Mouse (Mus musculus): ENCODE results near the gene Ctnnbl1. TPM values are rescaled to one million over a fixed set of nuclear protein-coding genes. Genes with fewer than 3 reads are reported as not detected.

The Ctnnbl1 gene
- polyA plus RNA-seq, 1 experiment from 2014 or later: 87.8 TPM

DNA sequence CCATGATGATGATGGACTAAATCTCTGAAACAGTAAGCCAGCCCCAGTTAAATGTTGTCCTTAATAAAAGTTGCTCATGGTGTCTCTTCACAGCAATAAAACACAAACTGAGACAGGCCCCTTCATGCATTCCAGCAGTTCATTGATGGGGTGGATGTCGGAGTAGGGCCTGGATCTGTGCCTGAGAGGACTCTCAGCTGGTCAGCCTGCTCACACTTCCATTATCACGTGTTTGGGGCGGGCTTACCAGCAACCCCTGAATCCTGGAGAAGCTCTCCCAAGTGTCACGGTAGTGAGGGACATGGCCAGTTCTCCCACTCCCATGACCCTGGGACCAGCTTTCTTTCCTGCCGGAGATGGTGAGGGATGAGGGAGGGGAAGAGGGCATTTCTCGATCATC, 24.5 kb upstream of the Ctnnbl1 start:
- H3K27ac ChIP-seq: no peak overlapping the region
- WGBS: 88% methylated on average over 6 of the region's 6 CpGs
- H3K9me3 ChIP-seq: no peaks in the 10 kb centered on the region
- no peaks in the 10 kb centered on the region for H3K27me3 ChIP-seq
- ATAC-seq: no peak
- no peak overlapping the region for H3K4me3 ChIP-seq (replicated peaks)
- H3K4me2 ChIP-seq (replicated peaks): no peak overlapping the region
- no peaks in the 10 kb centered on the region for H3K36me3 ChIP-seq
- no peak overlapping the region for H3K9ac ChIP-seq (replicated peaks)
- H3K4me1 ChIP-seq (replicated peaks): peaks cover 34% of the 10 kb centered on the region

DNA sequence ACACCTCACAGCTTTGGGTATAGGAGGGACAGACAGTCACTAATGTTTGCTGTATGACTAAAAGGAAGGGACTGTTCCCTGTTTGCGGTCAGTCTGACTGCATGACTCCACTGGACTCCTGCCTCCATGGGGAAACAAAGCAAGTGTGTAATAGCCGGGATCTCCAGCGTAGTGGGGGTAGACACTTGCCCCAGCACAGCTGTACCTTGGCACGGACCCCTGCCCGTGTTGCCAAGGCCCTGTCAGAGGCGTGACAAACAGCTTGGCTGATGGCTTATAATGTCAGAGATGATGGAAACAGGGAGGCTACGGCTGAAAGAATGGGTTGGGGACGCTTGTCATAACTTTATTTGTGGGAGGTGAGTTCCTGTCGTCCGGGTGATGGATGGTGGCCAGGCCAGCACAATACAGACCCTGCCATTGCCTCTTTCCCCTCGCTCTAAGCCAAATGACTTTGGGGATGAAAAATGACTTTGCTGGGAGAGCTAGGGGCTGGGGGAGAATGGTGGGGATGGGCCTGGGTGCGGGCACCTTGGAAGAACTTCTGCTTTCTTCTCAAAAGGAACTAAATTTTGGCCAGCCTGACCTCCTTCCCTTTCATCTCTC, 21.5 kb upstream of the Ctnnbl1 start:
- no peak overlapping the region for H3K4me3 ChIP-seq (replicated peaks)
- 71% methylated on average over 12 of the region's 12 CpGs for WGBS
- H3K27me3 ChIP-seq: no peaks in the 10 kb centered on the region
- H3K36me3 ChIP-seq: no peaks in the 10 kb centered on the region
- no peak overlapping the region for H3K27ac ChIP-seq
- no peak overlapping the region for H3K4me2 ChIP-seq (replicated peaks)
- H3K9me3 ChIP-seq: no peaks in the 10 kb centered on the region
- no peak for ATAC-seq
- H3K9ac ChIP-seq (replicated peaks): no peak overlapping the region
- peaks cover 25% of the 10 kb centered on the region for H3K4me1 ChIP-seq (replicated peaks)

DNA sequence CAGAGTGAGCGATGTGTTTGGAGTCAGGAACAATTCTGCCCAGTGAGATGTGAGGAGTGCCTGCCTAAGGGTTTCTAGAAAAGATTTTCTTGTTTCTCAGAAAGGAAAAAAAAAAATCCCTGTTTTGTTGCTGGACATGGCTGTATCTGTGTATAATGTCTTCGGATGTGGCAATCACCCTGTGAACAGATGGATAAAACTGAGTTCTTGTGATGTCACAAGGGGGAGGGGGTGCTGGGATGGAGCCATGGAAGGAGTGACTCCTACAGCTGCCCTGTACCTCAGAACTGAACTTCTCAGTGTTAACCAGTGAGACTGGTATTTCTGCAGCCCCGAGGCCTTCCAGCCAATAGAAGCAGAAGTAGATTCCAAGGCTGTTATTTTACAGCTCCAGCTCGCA, 18.8 kb upstream of the Ctnnbl1 start:
- WGBS: 59% methylated on average over 4 of the region's 4 CpGs
- Histone ChIP-seq H3K9me3 (peaks cover 4% of the 10 kb centered on the region; the same call in 1 of the 2 replicates), H3K4me3 (replicated peaks) (no peak overlapping the region), H3K27me3 (no peaks in the 10 kb centered on the region), H3K4me1 (replicated peaks) (peaks cover 18% of the 10 kb centered on the region), H3K27ac (no peak overlapping the region), H3K9ac (replicated peaks) (no peak overlapping the region), H3K36me3 (no peaks in the 10 kb centered on the region), H3K4me2 (replicated peaks) (no peak overlapping the region)
- no peak for ATAC-seq

DNA sequence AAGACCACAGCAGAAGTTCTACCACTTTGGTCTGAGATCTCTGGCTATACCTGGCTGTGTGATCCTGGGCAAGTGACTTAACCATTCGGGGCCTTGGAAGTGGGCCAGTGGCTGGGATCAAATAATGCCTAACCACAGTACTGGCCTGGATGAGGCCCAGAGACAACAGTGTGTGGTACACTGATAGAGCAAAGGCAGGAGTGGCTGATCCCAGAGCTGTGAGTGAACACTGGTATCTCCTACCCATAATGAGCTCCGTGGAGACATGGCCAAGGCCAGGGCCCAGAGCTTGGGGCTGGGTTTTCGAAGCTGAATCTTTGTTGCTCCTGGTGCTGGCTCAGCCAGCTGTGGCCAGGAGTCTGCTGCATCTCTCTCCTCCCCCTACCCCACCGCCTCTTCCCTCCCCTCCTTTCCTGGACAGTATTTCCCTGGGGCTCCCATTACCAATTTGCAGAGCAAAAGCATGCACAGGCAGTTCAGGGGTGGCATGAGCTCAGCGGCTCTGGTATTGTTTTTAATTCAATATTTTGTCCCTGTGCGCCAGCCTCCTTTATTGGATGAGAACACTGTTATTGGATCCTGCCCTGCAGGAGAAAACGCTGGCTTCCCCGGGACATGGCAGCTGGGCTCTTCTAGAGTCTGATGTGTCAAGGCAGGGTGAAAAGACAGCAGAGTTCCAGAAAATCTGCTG, 13.2 kb upstream of the Ctnnbl1 start:
- H3K36me3 ChIP-seq: no peaks in the 10 kb centered on the region
- no peaks in the 10 kb centered on the region for H3K27me3 ChIP-seq
- 0 out of 2 replicates have a peak overlapping the region, but pooled peaks have one; percentile 4 for H3K4me2 ChIP-seq (replicated peaks)
- H3K27ac ChIP-seq: peak overlapping the region; percentile 87
- WGBS: 38% methylated on average over 8 of the region's 8 CpGs
- peaks cover 4% of the 10 kb centered on the region; the same call in 1 of the 2 replicates for H3K9me3 ChIP-seq
- H3K9ac ChIP-seq (replicated peaks): no peak overlapping the region
- no peak overlapping the region for H3K4me3 ChIP-seq (replicated peaks)
- ATAC-seq: peak; percentile 88
- H3K4me1 ChIP-seq (replicated peaks): peaks cover 24% of the 10 kb centered on the region

DNA sequence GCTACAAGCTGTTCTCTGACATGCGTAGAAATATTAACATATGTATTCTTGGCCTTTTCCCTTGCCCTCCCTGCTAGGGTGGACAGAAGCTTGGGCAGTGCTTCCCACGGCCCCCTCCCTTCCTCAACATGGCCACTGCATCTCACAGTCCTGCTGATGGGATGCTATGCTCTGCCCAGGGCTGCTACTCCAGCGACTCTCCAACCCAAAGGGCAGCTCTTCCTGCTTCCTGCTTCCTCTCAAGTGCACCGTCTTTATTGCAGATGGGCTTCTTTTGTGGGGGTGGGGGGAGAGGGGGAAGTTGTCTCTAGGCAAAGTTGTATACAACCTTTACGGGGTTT, 12.7 kb upstream of the Ctnnbl1 start:
- 62% methylated on average over 5 of the region's 5 CpGs for WGBS
- Histone ChIP-seq H3K4me3 (replicated peaks) (no peak overlapping the region), H3K9ac (replicated peaks) (no peak overlapping the region), H3K4me2 (replicated peaks) (0 out of 2 replicates have a peak overlapping the region, but pooled peaks have one; percentile 4), H3K27ac (peak overlapping the region; percentile 87), H3K9me3 (peaks cover 4% of the 10 kb centered on the region; the same call in 1 of the 2 replicates), H3K27me3 (no peaks in the 10 kb centered on the region), H3K36me3 (no peaks in the 10 kb centered on the region), H3K4me1 (replicated peaks) (peaks cover 24% of the 10 kb centered on the region)
- peak; percentile 73 for ATAC-seq

DNA sequence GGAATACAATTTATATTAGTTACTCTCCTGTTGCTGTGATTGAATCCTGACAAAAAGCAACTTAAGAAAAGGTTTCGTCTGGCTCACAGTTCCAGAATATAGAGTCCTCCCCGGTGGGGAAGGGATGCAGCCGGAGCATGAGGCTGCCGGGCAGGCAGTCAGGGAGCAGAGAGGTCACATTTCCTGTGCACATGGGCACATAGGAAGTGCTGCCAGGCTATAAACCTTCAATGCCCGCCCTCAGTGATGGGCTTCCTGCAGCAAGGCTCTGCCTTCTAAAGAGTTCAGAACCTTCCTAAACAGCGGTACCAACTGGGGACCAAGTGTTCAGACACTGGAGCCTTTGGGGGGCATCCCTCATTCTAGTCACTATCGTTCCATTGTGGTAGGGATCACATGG, 7.4 kb downstream of the Ctnnbl1 start:
- Histone ChIP-seq H3K4me3 (replicated peaks) (no peak overlapping the region), H3K4me1 (replicated peaks) (peaks cover 38% of the 10 kb centered on the region), H3K9ac (replicated peaks) (no peak overlapping the region), H3K27ac (no peak overlapping the region), H3K27me3 (no peaks in the 10 kb centered on the region), H3K4me2 (replicated peaks) (no peak overlapping the region), H3K9me3 (no peaks in the 10 kb centered on the region), H3K36me3 (peaks cover 6% of the 10 kb centered on the region; the same call in 1 of the 2 replicates)
- WGBS: 92% methylated on average over 7 of the region's 7 CpGs
- ATAC-seq: no peak

DNA sequence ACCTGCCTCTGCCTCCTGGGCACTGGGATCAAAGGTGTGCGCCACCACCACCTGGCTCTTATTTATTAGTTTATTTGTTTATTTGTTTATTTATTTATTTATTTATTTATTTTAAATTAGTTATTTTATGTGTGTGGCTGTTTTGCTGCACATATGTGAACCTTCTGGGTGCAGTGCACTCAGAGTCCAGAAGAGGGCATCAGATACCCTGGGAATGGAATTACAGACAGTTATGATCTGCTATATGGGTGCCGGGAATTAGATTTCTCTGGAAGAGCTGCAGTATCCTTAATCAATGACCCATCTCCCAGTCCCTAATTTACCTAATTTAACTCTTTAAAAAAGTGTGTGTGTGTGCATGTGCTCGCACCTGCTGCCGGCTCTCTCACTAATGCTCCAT, 8.5 kb downstream of the Ctnnbl1 start:
- H3K9me3 ChIP-seq: no peaks in the 10 kb centered on the region
- no peak overlapping the region for H3K4me3 ChIP-seq (replicated peaks)
- no peak for ATAC-seq
- no peaks in the 10 kb centered on the region for H3K27me3 ChIP-seq
- H3K36me3 ChIP-seq: peaks cover 8% of the 10 kb centered on the region; the same call in 1 of the 2 replicates
- no peak overlapping the region for H3K27ac ChIP-seq
- H3K4me1 ChIP-seq (replicated peaks): peaks cover 49% of the 10 kb centered on the region
- no peak overlapping the region for H3K9ac ChIP-seq (replicated peaks)
- H3K4me2 ChIP-seq (replicated peaks): no peak overlapping the region
- WGBS: 96% methylated on average over 4 of the region's 4 CpGs

DNA sequence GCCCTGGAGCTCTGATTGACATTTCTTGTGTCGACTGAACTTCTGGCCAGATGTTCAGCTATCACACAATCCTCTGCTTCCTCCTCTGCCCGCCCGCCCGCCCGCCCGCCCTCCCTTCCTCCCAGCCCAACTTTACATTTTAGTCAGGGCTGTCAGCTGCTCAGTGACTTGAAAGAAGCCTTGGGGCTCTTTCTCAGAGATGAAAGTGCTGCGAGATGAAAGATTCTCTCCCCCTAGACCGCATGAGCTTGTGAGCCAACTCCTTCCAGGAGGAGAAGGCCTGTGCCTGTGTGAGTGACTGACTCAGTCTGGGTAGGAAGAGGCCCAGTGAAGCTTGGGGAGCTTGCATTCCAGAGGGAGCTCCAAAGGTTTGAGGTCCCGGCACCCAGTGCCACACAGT, 9.4 kb downstream of the Ctnnbl1 start:
- WGBS: 63% methylated on average over 9 of the region's 9 CpGs
- Histone ChIP-seq H3K4me1 (replicated peaks) (peaks cover 52% of the 10 kb centered on the region), H3K4me2 (replicated peaks) (no peak overlapping the region), H3K4me3 (replicated peaks) (no peak overlapping the region), H3K27me3 (no peaks in the 10 kb centered on the region), H3K36me3 (peaks cover 8% of the 10 kb centered on the region; the same call in 1 of the 2 replicates), H3K27ac (peak overlapping the region; percentile 63), H3K9ac (replicated peaks) (no peak overlapping the region), H3K9me3 (no peaks in the 10 kb centered on the region)
- ATAC-seq: peak; percentile 66

DNA sequence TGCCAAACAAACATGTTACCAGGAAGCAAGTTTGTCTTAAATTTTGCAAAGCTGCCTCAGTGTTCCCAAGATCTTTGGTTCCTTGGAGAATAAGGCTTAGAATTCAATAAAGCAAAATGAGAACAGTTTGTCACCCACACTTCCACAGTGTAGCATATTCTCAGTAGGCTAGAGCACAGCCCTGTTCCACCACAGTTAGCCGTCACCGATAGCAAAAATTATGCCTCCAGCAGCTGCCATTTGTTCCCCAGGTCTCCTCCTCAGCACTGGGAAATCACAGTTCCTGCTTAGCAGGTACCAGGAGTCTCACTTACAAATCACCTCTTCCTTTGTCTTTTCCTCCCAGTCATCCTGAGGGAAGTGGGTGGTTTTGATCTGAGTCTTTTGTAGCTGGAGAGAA, 10.8 kb downstream of the Ctnnbl1 start:
- Histone ChIP-seq H3K9ac (replicated peaks) (no peak overlapping the region), H3K36me3 (peaks cover 8% of the 10 kb centered on the region; the same call in 1 of the 2 replicates), H3K4me2 (replicated peaks) (no peak overlapping the region), H3K4me3 (replicated peaks) (no peak overlapping the region), H3K9me3 (no peaks in the 10 kb centered on the region), H3K4me1 (replicated peaks) (peaks cover 61% of the 10 kb centered on the region), H3K27me3 (no peaks in the 10 kb centered on the region), H3K27ac (peak overlapping the region; percentile 39)
- 74% methylated on average over 2 of the region's 2 CpGs for WGBS
- no peak for ATAC-seq

DNA sequence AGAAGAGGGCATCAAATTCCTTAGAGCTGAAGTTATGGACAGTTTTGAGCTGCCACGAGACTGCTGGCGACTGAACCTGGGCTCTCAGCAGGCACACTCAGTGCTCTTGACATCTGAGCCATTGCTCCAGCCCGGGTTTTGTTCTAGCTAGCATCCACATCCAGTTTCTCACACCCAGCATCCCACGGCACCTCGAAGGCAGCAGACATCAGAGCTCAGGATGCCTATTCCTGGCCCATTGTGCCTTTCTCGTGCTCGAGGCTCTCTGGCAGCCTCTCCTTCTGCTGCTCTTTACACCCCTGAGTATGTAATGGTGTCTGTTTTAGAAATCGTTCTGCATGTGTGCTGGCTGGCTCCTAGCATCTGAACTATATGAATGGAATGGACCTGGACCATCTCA, 13.3 kb downstream of the Ctnnbl1 start:
- Histone ChIP-seq H3K27ac (peak overlapping the region; percentile 90), H3K9me3 (no peaks in the 10 kb centered on the region), H3K4me2 (replicated peaks) (no peak overlapping the region), H3K9ac (replicated peaks) (peak overlapping the region; percentile 7; the same call in 1 of the 2 replicates), H3K4me1 (replicated peaks) (peaks cover 81% of the 10 kb centered on the region), H3K4me3 (replicated peaks) (no peak overlapping the region), H3K36me3 (peaks cover 8% of the 10 kb centered on the region; the same call in 1 of the 2 replicates), H3K27me3 (no peaks in the 10 kb centered on the region)
- no peak for ATAC-seq
- 89% methylated on average over 8 of the region's 8 CpGs for WGBS

DNA sequence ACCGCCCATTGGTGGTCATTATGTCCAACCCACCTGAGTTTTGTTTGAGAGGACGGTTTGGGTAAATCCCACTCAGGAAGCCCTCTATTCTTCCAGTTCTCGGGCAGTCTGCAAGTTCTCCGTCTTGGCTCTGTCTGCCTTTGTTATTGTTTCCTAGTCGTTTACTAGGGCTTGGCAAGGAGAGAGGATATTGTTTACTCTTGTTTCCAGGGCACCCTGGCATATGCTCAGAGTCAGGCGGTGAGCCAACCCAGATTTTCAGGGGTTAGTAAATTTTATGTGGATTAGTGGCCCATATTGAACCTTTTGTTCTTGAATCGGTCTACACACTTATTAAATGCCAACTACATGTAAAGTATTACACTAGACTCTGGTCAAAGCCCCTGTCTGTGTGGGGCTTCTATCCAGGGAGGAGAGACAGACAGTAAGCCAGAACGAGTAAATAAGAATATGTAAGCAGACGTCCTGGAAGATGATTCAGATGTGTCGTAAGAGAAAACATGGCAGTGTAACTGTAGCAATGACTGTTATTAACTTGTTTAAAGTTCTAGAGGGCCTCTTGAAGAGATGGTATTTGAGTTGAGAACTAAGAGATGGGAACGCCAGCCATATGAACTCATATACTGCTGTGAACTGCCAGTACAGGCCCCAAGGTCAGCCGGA, 13.9 kb downstream of the Ctnnbl1 start:
- WGBS: 76% methylated on average over 12 of the region's 12 CpGs
- Histone ChIP-seq H3K27ac (peak overlapping the region; percentile 90), H3K36me3 (peaks cover 8% of the 10 kb centered on the region; the same call in 1 of the 2 replicates), H3K4me1 (replicated peaks) (peaks cover 84% of the 10 kb centered on the region), H3K4me2 (replicated peaks) (no peak overlapping the region), H3K9ac (replicated peaks) (peak overlapping the region; percentile 7; the same call in 1 of the 2 replicates), H3K27me3 (no peaks in the 10 kb centered on the region), H3K4me3 (replicated peaks) (no peak overlapping the region), H3K9me3 (no peaks in the 10 kb centered on the region)
- ATAC-seq: no peak

Data from midbrain, embryonic 13.5 days (tissue).